Mouse (Mus musculus) testis, postnatal 10 days (tissue): ENCODE results near the gene Arhgef28.

ENCODE experiments used
- DNase-seq: peaks from one replicate; pipeline ENCODE4 v3.0.0; 2021; ENCODE audit warnings: low spot score

The Arhgef28 gene

DNA sequence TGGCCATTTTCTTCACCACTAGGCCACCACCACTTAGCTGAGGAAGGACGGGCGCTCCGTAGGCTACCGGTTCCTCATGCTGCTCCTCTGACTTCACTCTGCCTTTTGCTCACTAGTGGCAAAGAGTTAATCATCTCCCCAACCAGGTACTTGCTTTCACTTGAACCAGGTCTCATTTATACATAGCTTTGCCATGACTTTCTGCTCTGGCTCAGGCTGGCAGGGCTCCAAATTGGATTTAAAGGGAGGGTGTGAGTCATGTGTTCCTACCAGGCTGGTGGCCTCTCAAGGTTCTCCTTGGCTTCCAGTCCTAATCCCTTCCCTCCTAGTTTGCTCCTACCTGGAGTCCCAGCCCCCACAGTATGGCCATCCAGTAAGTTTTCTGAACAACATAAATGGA lies 192.5 kb downstream of the Arhgef28 start:
- DNase-seq: no peak

DNA sequence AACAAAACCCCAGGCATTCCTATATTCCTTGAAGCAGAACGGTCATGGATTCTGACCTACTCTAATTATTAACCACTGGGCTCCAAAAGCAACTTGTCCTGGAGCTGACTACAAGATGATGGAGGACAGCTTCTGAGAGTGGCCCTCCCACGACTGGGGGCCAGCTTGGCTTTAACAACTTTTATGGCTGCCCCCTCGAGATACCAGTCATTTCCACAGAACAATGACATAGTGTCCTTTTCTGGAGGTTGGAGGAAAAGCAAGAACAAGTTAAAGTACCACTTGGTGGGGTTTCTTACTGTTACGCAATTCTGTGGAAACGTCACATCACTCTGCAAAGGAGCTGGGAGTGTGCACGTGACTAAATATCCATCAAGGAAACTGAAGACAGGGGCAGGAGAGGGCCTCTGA lies 194.3 kb downstream of the Arhgef28 start:
- DNase-seq: no peak

DNA sequence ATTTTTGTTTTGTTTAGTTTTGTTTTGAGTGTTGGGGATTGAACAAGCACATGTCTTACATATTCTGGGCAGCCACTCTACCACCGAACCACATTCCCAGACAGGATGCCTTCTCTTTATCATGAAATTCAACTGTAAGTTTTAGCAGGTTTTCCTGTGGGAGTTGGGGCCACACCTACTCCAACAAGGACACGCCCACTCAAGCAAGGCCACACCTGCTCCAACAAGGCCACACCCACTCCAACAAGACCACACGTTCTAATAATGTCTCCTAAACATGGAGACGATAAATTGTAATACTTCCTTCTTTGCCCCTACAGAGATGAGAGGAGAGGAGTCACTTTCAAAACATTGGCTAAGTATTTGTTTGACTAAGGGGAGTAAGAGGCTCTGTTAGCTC lies 197.2 kb downstream of the Arhgef28 start:
- no peak for DNase-seq

DNA sequence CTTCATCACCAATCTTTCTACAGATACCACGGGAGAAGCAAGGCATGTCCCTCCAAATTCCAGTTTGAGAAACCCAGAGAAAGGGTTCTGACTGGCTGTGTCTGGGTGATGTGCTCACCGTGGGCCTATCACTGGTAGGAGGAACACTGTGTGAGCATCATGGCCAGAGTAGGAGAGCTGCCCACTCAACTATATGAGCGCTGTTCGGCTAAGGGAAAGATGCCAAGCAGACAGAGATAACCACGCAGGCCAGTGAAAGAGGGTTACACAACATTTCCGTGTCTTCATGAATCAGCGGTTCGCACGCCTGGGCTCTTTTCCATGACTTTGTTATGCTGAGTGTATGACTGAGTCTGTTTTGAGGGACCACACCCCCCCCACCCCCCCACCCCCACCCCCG lies 197.7 kb downstream of the Arhgef28 start:
- no peak for DNase-seq

DNA sequence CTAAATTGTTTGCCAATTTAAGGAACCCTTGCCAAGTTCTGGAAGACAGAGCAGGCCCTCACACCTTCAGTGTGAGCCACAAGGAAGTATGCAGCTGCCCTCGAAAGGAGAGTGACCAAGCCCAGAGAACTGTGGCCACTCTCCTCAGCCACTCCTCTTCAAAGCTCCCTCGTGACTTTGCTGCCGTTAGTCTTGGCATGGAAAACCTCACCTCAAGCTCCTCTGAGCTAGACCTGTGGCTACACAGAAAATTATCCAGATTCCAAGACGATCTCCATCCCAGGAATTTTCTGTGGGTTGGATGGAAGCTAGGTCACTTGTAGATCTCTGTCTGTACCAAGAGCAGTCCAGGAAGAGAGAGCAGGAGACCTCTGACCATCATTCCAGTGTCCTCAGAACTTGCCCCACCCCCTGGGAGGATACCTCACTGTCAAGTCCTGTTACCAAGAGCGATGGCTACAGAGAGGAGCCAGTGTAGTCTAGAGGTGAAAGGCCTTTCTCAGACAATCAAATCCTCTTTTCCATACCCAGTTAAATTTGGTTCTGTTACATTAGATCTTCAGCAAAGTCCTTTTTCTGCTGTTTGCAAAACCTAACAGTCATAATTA lies 200.5 kb downstream of the Arhgef28 start:
- no peak for DNase-seq

DNA sequence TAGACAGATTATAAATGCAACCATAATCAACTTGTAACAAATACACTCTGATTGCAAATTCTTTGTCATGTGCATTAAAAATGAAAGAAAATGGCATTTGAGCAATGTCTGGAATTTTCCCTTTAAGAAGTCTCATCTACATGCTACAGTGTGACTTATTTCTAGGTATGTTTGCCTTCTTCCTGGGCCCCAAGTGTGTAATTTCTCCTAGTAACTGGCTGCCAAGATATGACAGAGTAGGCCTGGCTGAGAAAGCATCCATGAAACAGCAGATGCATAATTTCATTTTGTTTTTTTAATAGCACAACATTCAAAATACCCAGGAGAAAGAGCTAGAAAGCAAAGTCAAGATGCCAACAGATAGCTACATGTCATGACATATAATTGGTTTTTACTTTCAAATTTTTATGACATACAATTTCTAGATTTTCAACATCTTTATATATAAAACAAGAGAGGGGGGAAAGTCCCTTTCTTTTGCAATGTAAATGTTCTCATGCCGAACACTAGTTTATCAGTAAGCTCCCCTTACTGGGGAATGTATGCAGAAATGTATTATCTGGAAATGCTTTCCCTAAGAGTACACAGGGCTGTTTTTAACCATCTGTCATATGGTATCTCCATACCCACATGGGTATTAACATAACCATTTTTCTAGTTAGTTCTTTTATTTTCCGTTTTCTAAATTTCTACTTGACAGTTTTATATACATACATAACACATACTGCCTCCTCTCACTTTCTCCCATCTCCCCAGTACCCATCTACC lies 201.4 kb downstream of the Arhgef28 start:
- no peak for DNase-seq

DNA sequence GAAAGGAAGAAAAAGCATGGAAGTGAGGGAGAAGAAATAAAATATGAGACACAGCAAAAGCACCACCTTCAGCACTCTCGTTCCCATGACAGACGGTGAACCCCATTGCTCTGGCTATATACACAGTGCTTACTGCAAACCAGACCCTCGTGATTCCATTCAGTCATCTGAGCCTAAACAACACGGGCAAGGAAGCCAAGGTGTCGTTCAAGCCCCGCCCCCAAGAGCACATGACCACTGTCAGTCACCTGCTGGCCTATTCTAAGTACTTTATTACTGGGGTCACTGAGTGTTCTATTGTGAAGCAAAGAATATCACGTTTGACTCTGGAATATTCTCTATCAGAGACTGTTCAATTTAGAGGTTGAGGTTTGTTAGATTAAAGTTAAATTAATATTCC lies 202.5 kb downstream of the Arhgef28 start:
- no peak for DNase-seq

DNA sequence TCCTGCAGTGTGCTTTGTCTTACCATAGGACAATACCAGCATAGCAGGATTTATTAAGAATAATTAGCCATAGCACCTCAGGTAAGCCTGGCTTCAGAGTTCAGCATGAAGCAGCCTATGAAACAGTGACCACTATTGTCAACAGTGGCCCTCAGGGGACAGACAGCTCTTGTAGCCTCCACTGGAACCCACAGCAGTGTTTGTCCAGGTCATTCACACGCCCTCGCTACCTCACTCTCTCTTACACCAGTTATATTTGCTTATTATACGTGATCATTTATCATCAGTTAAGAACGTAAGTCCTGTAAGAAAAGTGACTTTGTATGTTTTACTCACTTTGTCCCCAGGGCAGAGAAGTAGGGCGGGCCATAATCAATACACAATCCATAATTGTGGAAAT lies 203.6 kb downstream of the Arhgef28 start:
- DNase-seq: no peak

DNA sequence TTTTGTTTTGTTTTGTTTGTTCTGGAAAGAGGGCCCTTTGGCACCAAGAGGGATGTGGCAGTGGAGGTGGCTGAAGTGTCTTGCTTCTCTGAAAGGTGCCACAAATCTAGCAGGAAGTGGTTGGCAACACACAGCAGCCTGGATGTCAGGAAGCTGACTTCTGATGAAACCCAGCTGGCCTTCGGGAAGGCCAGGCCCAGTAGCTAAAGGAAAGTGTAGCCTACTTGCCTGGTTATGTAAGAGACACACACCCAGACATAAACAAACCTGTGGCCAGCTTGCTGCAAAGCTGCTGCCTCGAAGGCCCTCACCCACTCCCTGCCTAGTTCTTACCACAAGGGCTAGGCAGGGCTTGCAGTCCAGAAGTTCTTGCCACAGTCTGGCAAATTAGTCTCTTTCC lies 204.1 kb downstream of the Arhgef28 start:
- no peak for DNase-seq

DNA sequence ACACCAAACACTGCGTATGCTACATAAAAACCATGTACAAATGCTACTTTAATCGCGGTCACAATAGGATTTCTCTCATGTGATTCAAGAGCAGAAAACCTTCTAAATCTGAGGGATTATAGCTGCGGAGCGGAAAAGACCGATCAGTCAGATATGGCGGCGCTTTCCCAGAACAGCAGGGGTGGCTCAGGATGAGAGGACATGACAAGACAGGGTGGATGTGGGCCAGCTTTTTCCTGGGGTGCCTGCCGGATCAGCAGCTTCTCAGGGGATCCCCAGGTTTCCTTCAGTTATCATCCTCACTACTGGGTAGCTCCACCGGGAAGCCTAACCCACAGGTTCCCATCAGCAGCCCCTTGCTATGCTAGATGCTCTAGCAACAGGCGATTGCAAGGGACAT lies 204.5 kb downstream of the Arhgef28 start:
- no peak for DNase-seq

DNA sequence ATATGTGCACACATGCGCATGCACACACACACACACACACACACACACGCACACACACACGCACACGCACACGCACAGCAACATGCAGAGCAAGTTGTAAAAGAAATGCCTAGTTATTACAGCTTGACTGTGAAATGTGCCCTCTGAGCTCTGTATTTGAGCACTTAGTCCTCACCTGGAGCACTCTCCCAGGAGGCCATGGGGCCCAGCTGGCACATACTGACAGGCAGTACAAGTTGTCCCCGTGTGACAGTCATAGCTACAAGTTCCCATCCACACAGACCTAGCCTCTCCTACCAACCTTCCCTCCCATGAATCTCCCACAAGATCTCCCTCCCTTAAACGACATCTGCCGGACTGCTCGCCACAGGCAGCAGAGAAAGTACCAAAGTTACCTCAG lies 205.4 kb downstream of the Arhgef28 start:
- DNase-seq: no peak

DNA sequence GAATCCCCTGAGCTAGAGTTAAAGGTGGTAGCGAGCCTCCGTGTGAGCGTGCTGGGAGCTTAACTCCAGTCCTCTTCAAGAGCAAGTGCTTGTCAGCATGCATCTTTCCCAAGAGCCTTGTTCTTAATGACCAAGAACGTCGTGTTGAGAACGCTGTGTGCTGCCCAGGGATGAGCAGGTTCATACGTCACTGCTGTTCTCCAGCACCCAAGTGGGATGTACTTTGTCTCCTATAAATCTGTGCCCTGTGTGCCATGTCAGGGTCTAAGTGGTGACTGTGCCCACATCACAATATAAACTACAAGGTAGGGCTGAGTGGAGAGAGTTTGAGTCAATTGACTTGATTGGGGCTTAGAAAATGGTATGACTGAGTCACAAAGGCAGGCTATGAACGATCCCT lies 207.1 kb downstream of the Arhgef28 start:
- no peak for DNase-seq

DNA sequence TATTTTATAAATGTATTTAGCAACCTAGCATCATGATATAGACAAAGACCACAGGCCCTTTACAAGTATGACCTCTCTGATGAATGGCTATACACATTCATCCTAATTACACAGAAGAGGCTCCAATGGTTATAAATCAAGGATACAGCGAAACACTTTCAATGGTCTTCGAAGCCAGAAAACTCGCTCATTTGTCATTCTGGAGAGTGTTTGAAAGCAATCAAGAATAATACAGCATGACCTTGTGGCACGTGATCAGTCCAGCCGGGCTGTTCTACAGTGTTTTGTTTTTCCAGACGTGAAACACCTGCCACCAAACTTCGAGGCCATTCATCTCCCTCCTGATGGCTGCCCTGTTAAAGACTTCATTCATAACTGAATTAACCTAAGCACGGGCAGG lies 207.7 kb downstream of the Arhgef28 start:
- DNase-seq: no peak

DNA sequence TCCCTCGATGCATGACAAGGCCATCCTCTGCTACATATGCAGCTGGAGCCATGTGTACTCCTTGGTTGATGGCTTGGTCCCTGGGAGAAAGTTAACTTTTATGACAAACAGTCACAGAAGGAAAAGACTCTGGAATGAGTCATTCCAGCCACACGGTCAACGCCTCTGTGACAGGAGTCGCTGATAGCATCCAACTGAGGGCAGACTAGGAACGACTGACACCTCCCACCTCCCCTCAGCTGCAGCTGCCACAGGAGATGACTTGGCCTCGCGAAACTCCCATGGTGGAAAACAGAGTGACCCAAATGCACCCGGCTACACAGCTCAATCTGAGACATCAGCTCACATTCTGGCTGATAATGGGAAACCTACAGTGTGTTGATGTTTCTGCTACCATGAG lies 215.3 kb downstream of the Arhgef28 start:
- DNase-seq: no peak

DNA sequence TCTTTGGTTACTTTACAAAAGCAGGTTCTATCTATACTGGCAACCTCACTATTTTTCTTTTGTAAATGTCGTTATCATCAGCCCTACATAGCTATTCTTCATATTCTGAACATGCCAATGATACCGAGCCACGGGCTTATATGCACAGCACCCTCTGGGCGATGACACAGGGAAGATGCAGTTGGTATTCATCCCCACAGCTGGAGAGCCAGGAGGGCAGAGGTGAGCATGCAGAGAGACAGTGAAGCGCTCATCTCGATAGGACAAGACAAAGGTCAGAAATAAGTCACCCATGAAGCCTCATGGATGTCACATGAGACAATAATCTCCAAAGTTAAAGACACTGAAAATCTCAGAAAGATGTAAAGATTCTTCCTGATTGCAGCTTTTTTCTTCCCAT lies 217.4 kb downstream of the Arhgef28 start:
- DNase-seq: no peak

DNA sequence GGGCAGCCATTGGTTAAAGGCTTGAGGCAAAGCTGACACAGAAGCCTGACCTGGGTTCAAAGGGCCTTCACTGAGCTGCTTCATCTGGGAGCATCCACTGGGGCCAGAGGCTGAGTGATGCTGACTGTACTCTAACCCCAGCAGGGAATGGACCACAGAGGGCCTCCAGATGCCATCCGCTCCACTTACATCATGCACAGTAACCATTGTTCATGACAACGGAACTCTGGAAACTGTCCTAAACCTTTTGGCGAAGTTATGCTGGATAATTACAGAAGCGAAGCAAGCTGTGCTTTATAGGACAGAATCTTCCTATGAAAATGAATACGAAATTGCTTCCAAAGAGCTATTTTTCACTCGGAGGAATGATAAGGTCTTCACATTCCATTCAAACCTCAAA lies 219.5 kb downstream of the Arhgef28 start:
- no peak for DNase-seq

DNA sequence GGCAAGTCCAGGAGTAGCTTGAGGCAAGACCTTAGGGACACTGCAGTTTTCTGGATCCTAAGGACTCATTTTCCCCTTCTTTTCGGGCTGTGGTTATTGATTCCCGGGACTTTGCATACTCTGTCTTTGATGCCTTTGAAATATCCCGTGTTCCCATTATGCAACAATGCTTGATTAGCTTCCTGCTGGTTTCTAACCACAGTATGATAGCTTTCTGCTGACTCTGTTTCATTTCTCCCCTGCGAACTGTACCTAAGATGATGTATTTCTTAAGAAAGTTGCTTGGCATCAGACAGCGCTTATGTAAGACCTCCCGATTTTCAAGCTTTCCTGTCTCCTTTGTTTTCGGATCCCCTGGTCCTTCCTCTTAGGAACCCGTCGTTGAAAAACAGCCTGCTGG lies 229.1 kb downstream of the Arhgef28 start:
- DNase-seq: no peak

DNA sequence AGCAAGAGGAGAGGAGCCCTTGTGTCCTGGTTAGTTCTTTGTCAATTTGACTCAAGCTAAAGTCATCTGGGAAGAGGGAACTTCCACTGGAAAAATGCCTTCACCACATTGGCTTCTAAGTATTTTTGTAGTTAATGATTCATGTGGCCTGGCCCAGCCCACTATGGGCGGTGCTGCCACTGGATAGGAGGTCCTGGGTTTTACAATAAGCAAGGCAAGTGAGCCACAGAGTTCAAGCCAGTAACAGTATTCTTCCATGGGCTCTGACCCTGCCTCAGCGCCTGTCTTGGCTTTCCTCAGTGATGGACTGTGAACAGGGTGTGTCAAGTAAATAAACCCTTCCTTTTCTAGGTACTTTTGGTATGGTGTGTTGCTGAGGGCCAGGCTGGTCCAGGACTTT lies 229.6 kb downstream of the Arhgef28 start:
- DNase-seq: no peak

DNA sequence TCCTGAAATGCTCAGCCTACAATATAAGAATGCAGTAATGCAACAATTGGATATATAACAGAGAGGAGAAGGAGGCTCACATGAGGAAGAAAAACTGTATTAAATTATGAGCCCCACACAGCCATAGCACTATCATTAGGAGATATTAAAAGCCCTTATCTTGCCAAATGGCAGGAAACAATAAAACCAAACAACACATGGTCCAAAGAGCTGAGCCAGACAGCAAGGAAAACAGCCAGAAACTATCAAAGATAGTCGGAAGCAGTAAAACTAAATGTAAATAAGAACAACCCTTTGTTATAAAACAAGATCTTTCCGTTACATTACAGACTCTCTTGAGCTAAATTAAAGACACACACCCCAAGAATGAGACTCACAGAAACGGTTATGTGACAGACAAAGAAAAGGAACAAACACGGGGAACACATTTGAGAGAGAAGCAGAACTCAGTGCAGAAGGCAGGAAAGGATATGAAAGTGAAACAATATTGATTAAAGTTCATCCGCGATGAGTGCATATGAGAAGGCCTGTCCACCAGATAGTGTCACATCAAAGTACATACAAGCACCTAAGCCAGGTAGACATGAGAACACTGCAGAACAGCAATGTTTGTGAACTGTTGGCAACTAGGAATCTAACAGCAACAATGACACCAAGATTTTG lies 231.6 kb downstream of the Arhgef28 start:
- no peak for DNase-seq

DNA sequence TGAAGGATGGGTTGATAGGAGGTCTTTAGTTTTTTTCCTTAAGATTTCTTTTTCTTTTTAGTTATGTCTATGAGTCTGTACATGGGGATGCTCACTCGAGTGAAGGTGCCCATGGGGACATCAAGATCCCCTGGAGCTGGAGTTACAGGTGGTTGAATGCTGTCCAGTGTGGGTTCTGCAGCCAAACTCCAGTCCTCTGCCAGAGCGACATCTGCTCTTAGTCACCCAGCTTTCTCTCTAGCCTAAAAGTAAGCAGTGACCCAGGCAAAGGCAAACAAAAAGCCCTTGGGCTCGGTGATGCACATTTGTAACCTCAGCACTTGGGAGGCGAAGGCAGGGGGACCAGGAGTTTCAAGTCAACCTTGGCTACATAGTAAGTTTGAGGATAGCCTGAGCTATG lies 232.3 kb downstream of the Arhgef28 start:
- DNase-seq: no peak

DNA sequence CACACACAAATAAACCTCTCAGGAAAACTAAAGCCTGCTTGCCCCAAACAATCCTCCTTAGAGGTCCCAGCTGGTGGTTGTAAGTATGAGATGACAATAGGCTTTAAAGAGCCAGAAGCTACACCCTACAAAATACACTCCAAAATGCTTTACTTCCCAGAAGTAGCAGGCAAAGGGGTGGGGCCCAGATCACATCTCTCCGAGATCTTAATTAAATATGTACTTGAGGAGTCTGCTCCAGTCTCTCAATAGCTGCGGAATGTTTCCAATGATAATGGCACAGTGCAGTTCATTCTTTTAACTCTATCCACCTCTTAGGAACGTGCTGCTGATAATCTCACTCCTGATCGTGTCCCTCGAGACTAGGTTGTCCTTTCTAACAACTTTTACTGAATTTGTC lies 240.2 kb downstream of the Arhgef28 start:
- DNase-seq: no peak

DNA sequence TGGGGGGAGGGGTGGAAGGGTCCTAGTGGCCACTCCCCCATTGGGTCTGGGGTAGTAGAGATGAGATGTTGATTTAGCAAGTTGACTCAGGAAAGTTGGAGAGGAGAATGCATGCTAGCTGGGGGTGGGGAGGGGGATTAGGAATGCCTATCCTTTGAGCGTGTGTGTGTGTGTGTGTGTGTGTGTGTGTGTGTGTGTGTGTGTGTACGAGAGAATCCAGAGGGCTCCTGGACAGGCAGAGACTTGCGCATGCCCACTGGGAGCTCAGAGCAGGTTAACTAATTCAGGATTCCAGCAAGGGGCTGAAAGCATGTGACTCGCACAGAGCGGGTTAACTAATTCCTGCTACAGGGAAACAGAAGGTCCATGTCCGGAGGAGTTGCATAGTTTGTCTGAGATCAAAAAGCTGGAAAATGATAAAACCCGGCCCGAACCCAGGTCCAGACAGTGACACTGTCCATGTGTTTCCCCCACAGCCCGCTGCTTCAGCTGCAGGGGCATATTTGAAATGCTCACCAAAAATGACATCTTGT lies 241.3 kb downstream of the Arhgef28 start:
- no peak for DNase-seq

DNA sequence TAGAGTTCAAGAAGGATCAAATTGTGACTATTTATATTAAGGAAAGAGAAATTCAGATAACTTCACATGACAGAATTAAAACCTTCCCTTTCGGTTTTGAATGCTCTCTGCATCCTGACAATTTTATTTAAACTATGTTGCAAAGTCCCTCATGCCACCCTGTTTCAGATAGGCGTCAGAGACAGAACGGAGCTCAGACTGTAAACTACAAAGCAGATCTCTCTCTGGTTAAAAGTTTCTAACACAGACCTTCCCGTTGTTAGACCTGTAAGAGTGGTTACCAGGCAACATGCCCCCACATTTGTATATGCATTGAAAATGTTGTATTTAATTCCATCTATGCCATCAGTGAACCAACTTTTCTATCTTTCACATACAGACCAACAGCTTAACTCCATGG lies 246.1 kb downstream of the Arhgef28 start:
- no peak for DNase-seq
